Comparison of ENCODE assay signal across 11 mouse cellular contexts in genomic region chr6:100144544-100145287, GRCm38 (mm10).
DNase-seq lines count a peak whose midpoint lies in the region; ATAC-seq lines count a peak whose summit lies in the region.
"Had no signal": no experiment of that assay in that cellular context is flagged by ENCODE, and none has a peak within 500 bp of the region (broad histone marks: within the 10 kb centered on the region; RNA-seq: fewer than 3 reads in every experiment).

No protein-coding gene starts in this region.

- no peak for ATAC-seq in hindbrain, embryonic 14.5 days (ENCODE audit: low FRiP score)
- no peak for ATAC-seq in hindbrain, embryonic 12.5 days (ENCODE audit: low FRiP score)
- peak; percentile 85 for ATAC-seq in intestine, embryonic 15.5 days
- ATAC-seq in megakaryocyte-erythroid progenitor cell, adult 5-6 weeks (replicated peaks; ENCODE audit: low FRiP score, low TSS enrichment, poor library complexity, severe bottlenecking), result peak; percentile 34; the same call in 1 of the 2 replicates
- ATAC-seq: inflammation-experienced regulatory T-cells, adult 6 months had no signal

- H3K36me3 ChIP-seq in hindbrain, embryonic 14.5 days (replicated peaks; ENCODE audit: control insufficient read depth, insufficient read depth), result no peaks in the 10 kb centered on the region
- no peaks in the 10 kb centered on the region for H3K36me3 ChIP-seq in hindbrain, embryonic 12.5 days
- H3K36me3 ChIP-seq in intestine, embryonic 15.5 days, result no peaks in the 10 kb centered on the region
- H3K36me3 ChIP-seq: embryonic facial prominence, embryonic 15.5 days had no signal

- peaks cover 41% of the 10 kb centered on the region for H3K4me1 ChIP-seq in hindbrain, embryonic 14.5 days (replicated peaks; ENCODE audit: control insufficient read depth, insufficient read depth, low read length)
- H3K4me1 ChIP-seq in hindbrain, embryonic 12.5 days, result peaks cover 45% of the 10 kb centered on the region
- peaks cover 38% of the 10 kb centered on the region for H3K4me1 ChIP-seq in intestine, embryonic 15.5 days (replicated peaks)

- DNase-seq in cerebellum, adult 11-12 months, result peak; percentile 28
- DNase-seq in cerebellum, adult 8-10 months, result no peak
- DNase-seq in hindbrain, embryonic 14.5 days (ENCODE audit: low spot score), result no peak
- no peak for DNase-seq in spleen, adult 18-20 months
- no peak for DNase-seq in gastrocnemius, postnatal 10 days
- DNase-seq: thymus, postnatal 4 days had no signal

- H3K9ac ChIP-seq in hindbrain, embryonic 14.5 days, result no peak overlapping the region
- no peak overlapping the region for H3K9ac ChIP-seq in hindbrain, embryonic 12.5 days
- H3K9ac ChIP-seq in intestine, embryonic 15.5 days, result no peak overlapping the region
- H3K9ac ChIP-seq: embryonic facial prominence, embryonic 15.5 days had no signal

- 0 out of 2 replicates have a peak overlapping the region, but pooled peaks have one; percentile 28 for H3K27ac ChIP-seq in hindbrain, embryonic 14.5 days
- H3K27ac ChIP-seq in hindbrain, embryonic 12.5 days, result no peak overlapping the region
- peak overlapping the region; percentile 88 for H3K27ac ChIP-seq in intestine, embryonic 15.5 days

- whole genome bisulfite sequencing in hindbrain, embryonic 14.5 days, result 43% methylated on average over 4 of the region's 4 CpGs
- 36% methylated on average over 4 of the region's 4 CpGs for WGBS in hindbrain, embryonic 12.5 days
- WGBS in intestine, embryonic 15.5 days, result 51% methylated on average over 4 of the region's 4 CpGs

- H3K27me3 ChIP-seq in hindbrain, embryonic 14.5 days (ENCODE audit: control insufficient read depth, insufficient read depth, low read length), result peaks cover 11% of the 10 kb centered on the region; the same call in 1 of the 2 replicates
- H3K27me3 ChIP-seq in hindbrain, embryonic 12.5 days, result peaks cover 26% of the 10 kb centered on the region
- H3K27me3 ChIP-seq in intestine, embryonic 15.5 days (replicated peaks), result no peaks in the 10 kb centered on the region

- H3K4me2 ChIP-seq in hindbrain, embryonic 14.5 days (replicated peaks), result no peak overlapping the region
- no peak overlapping the region for H3K4me2 ChIP-seq in hindbrain, embryonic 12.5 days (replicated peaks)
- peak overlapping the region; percentile 53; the same call in 1 of the 2 replicates for H3K4me2 ChIP-seq in intestine, embryonic 15.5 days (replicated peaks)

- H3K4me3 ChIP-seq in hindbrain, embryonic 14.5 days (replicated peaks; ENCODE audit: low read length), result no peak overlapping the region
- H3K4me3 ChIP-seq in hindbrain, embryonic 12.5 days, result no peak overlapping the region
- no peak overlapping the region for H3K4me3 ChIP-seq in intestine, embryonic 15.5 days (replicated peaks)

- H3K9me3 ChIP-seq in hindbrain, embryonic 14.5 days (ENCODE audit: control insufficient read depth, low read length), result no peaks in the 10 kb centered on the region
- H3K9me3 ChIP-seq in hindbrain, embryonic 12.5 days (replicated peaks), result no peaks in the 10 kb centered on the region
- H3K9me3 ChIP-seq in intestine, embryonic 15.5 days, result no peaks in the 10 kb centered on the region
- H3K9me3 ChIP-seq: embryonic facial prominence, embryonic 15.5 days had no signal

Comparison
In these comparisons a context has a peak if more than half of its experiments do, and no peak if none do; other contexts are left out.
1. ATAC-seq: peak in intestine, embryonic 15.5 days (single experiment) and megakaryocyte-erythroid progenitor cell, adult 5-6 weeks (single experiment); none in hindbrain, embryonic 14.5 days (single experiment) and hindbrain, embryonic 12.5 days (single experiment).